Mouse (Mus musculus): ENCODE data around the gene Phf12. TPM values are rescaled to one million over a fixed set of nuclear protein-coding genes. Genes with fewer than 3 reads are reported as not detected.

Gene Phf12
- total and polyA plus RNA-seq, 2 experiments from 2014 or later, result 7.3 to 25.1 TPM

- Histone ChIP-seq H3K4me2 (ENCODE audit: low read depth, low read length) (no peak overlapping the region), H3K27ac (ENCODE audit: low read depth) (no peak overlapping the region), H3K4me3 (ENCODE audit: low read depth, low read length) (no peak overlapping the region), H3K27me3 (ENCODE audit: control insufficient read depth, insufficient read depth, low read length) (no peaks in the 10 kb centered on the region), H3K9ac (replicated peaks; ENCODE audit: low read depth, low read length) (no peak overlapping the region), H3K36me3 (replicated peaks; ENCODE audit: control insufficient read depth, insufficient read depth, low read length) (peaks cover 89% of the 10 kb centered on the region), H3K4me1 (ENCODE audit: control insufficient read depth, insufficient read depth) (no peaks in the 10 kb centered on the region), H3K9me3 (replicated peaks; ENCODE audit: control insufficient read depth, low read length) (no peaks in the 10 kb centered on the region)
- DNase-seq (ENCODE audit: low spot score), result peak; percentile 63
- ATAC-seq (ENCODE audit: insufficient read depth, low read depth), result peak; percentile 79
- 20% methylated on average over 4 of the region's 4 CpGs for WGBS
- TF ChIP-seq EP300 (IDR thresholded peaks at IDR 0.05; ENCODE audit: low read depth) (no peak), CTCF (IDR thresholded peaks at IDR 0.05; ENCODE audit: low read depth) (peak; percentile 86)
These were observed 37.1 kb downstream of the Phf12 start for GRCm38 (mm10) chr11:78019676-78020075.

- DNase-seq (ENCODE audit: low spot score), result no peak
- Histone ChIP-seq H3K4me2 (ENCODE audit: low read depth, low read length) (no peak overlapping the region), H3K4me1 (ENCODE audit: control insufficient read depth, insufficient read depth) (no peaks in the 10 kb centered on the region), H3K27me3 (ENCODE audit: control insufficient read depth, insufficient read depth, low read length) (no peaks in the 10 kb centered on the region), H3K9ac (replicated peaks; ENCODE audit: low read depth, low read length) (no peak overlapping the region), H3K4me3 (ENCODE audit: low read depth, low read length) (no peak overlapping the region), H3K36me3 (replicated peaks; ENCODE audit: control insufficient read depth, insufficient read depth, low read length) (peaks cover 87% of the 10 kb centered on the region), H3K27ac (ENCODE audit: low read depth) (no peak overlapping the region), H3K9me3 (replicated peaks; ENCODE audit: control insufficient read depth, low read length) (no peaks in the 10 kb centered on the region)
- no peak for ATAC-seq (ENCODE audit: insufficient read depth, low read depth)
- 79% methylated on average over 8 of the region's 8 CpGs for WGBS
- TF ChIP-seq CTCF (IDR thresholded peaks at IDR 0.05; ENCODE audit: low read depth) (peak; percentile 34; the same call in 1 of the 2 replicates), EP300 (IDR thresholded peaks at IDR 0.05; ENCODE audit: low read depth) (no peak)
These were observed 41.1 kb downstream of the Phf12 start for GRCm38 (mm10) chr11:78023607-78024006.

- no peak overlapping the region for H3K4me2 ChIP-seq (ENCODE audit: low read depth, low read length)
- DNase-seq (ENCODE audit: low spot score), result no peak
- H3K27me3 ChIP-seq (ENCODE audit: control insufficient read depth, insufficient read depth, low read length), result no peaks in the 10 kb centered on the region
- H3K36me3 ChIP-seq (replicated peaks; ENCODE audit: control insufficient read depth, insufficient read depth, low read length), result peaks cover 57% of the 10 kb centered on the region
- H3K27ac ChIP-seq (ENCODE audit: low read depth), result no peak overlapping the region
- H3K4me3 ChIP-seq (ENCODE audit: low read depth, low read length), result no peak overlapping the region
- no peaks in the 10 kb centered on the region for H3K9me3 ChIP-seq (replicated peaks; ENCODE audit: control insufficient read depth, low read length)
- peaks cover 13% of the 10 kb centered on the region for H3K4me1 ChIP-seq (ENCODE audit: control insufficient read depth, insufficient read depth)
- 86% methylated on average over 8 of the region's 8 CpGs for WGBS
- ATAC-seq (ENCODE audit: insufficient read depth, low read depth), result no peak
- no peak overlapping the region for H3K9ac ChIP-seq (replicated peaks; ENCODE audit: low read depth, low read length)
- no peak for TF ChIP-seq EP300 (IDR thresholded peaks at IDR 0.05; ENCODE audit: low read depth)
- no peak for TF ChIP-seq CTCF (IDR thresholded peaks at IDR 0.05; ENCODE audit: low read depth)
These were observed 46.7 kb downstream of the Phf12 start for GRCm38 (mm10) chr11:78029240-78029639.

GRCm38 (mm10) chr11:78030600-78030999 is 48.0 kb downstream of the Phf12 start:
- H3K9ac ChIP-seq (replicated peaks; ENCODE audit: low read depth, low read length), result no peak overlapping the region
- H3K27ac ChIP-seq (ENCODE audit: low read depth), result no peak overlapping the region
- no peaks in the 10 kb centered on the region for H3K27me3 ChIP-seq (ENCODE audit: control insufficient read depth, insufficient read depth, low read length)
- H3K36me3 ChIP-seq (replicated peaks; ENCODE audit: control insufficient read depth, insufficient read depth, low read length), result peaks cover 50% of the 10 kb centered on the region
- no peak overlapping the region for H3K4me2 ChIP-seq (ENCODE audit: low read depth, low read length)
- WGBS, result 70% methylated on average over 2 of the region's 2 CpGs
- ATAC-seq (ENCODE audit: insufficient read depth, low read depth) (no peak), DNase-seq (ENCODE audit: low spot score) (no peak)
- peaks cover 13% of the 10 kb centered on the region for H3K4me1 ChIP-seq (ENCODE audit: control insufficient read depth, insufficient read depth)
- H3K9me3 ChIP-seq (replicated peaks; ENCODE audit: control insufficient read depth, low read length), result no peaks in the 10 kb centered on the region
- H3K4me3 ChIP-seq (ENCODE audit: low read depth, low read length), result no peak overlapping the region
- TF ChIP-seq EP300 (IDR thresholded peaks at IDR 0.05; ENCODE audit: low read depth), result no peak
- TF ChIP-seq CTCF (IDR thresholded peaks at IDR 0.05; ENCODE audit: low read depth), result no peak

GRCm38 (mm10) chr11:78031389-78031788 is 48.8 kb downstream of the Phf12 start:
- no peaks in the 10 kb centered on the region for H3K27me3 ChIP-seq (ENCODE audit: control insufficient read depth, insufficient read depth, low read length)
- WGBS, result 43% methylated on average over 6 of the region's 6 CpGs
- DNase-seq (ENCODE audit: low spot score), result no peak
- ATAC-seq (ENCODE audit: insufficient read depth, low read depth), result no peak
- H3K4me2 ChIP-seq (ENCODE audit: low read depth, low read length), result peak overlapping the region; percentile 97
- H3K27ac ChIP-seq (ENCODE audit: low read depth), result no peak overlapping the region
- no peak for TF ChIP-seq EP300 (IDR thresholded peaks at IDR 0.05; ENCODE audit: low read depth)
- TF ChIP-seq CTCF (IDR thresholded peaks at IDR 0.05; ENCODE audit: low read depth), result no peak
- no peaks in the 10 kb centered on the region for H3K9me3 ChIP-seq (replicated peaks; ENCODE audit: control insufficient read depth, low read length)
- peak overlapping the region; percentile 68 for H3K4me3 ChIP-seq (ENCODE audit: low read depth, low read length)
- H3K36me3 ChIP-seq (replicated peaks; ENCODE audit: control insufficient read depth, insufficient read depth, low read length), result peaks cover 42% of the 10 kb centered on the region
- H3K9ac ChIP-seq (replicated peaks; ENCODE audit: low read depth, low read length), result 0 out of 2 replicates have a peak overlapping the region, but pooled peaks have one; percentile 66
- peaks cover 13% of the 10 kb centered on the region for H3K4me1 ChIP-seq (ENCODE audit: control insufficient read depth, insufficient read depth)
